Mouse (Mus musculus): ENCODE results near the gene Ifi203.
"Not testable (repeated sequence)": the region's sequence is repeated elsewhere in the genome, so short reads cannot be mapped to it uniquely, and the experiment has no call there.

The Ifi203 gene

DNA sequence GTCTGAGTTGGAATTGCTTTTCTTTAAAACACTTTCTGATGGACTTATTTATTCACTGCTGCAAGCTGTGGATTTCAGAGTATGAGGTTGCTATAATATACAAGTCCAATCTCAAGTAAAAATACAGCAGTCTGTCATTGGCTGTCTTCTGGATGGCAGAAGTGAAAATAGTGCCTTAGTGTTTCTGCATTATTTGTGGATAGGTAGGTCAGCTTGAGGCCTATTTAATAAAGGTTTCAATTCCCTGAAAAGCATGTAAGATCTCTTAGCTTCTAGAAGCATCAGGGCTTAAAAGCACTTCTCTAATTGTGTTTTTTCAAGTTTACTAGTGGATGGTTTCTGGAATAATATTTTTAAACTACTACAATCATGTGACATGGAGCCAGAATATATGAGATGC, 52.7 kb downstream of the Ifi203 start:
- not testable (repeated sequence) for DNase-seq (ENCODE audit: low spot score)

DNA sequence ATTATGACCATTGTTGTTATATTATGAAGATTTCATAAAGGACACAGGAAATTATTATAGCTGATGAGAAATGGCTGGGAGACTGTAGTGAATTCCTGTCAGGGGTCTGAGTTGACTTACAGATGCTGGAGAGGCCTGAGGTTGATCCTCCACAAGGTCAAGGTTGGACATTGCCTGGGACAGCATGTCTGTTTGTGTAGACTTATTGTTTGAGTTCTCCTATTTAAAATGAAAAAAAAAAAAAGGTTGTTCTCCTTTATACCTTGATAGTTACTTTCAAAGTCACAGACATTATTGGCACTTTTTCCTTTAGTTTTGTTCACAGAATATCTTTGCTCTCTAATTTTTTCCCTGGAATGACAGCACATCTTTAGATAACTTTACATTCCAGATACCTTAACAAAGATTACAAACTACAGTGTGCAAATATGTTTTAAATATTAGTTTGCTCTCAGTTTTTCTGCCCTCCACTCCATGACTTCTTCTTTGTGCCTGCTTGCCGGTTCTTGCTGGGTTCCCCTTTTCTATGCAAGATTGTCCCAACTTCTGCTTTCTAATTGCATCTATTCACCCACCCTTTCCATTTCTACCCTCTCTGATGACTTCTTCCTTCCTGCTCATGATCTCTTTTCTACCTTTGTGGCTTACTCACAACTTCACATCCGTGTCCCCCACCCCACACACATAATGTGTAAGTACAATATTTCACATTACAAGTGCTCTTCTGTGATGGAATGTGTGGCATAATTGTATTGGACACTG, 55.3 kb downstream of the Ifi203 start:
- DNase-seq (ENCODE audit: low spot score) = not testable (repeated sequence)

DNA sequence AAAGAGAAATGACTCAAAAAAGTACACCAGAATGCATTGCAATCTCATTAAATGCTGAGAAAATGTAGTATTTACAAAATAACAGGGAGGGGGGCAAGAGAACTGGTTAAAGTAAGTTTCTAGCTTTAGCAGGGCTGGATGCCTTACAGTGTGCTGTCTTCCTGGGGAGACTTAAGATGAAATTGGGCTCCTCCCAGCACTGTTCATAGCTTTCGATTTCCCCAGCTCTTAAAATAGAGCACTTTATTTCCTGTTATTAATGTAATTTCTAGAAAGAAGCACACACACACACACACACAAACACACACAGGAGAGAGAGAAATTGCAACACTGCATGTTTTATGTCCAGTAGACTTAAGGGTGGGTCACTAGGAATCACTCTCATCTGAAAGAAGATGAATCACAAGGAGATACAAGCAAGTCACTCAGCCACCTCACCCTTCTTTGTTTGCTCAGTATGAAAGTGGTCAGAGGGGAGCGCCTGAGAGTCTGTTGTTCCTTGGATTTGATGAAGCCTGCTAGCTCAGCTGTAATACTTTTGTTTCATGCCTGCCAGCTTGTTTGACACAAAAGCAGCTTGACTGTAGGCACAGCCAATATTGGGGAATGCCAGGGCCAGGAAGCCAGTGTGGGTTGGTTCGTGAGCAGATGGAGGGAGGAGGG, 62.3 kb downstream of the Ifi203 start:
- not testable (repeated sequence) for DNase-seq (ENCODE audit: low spot score)

DNA sequence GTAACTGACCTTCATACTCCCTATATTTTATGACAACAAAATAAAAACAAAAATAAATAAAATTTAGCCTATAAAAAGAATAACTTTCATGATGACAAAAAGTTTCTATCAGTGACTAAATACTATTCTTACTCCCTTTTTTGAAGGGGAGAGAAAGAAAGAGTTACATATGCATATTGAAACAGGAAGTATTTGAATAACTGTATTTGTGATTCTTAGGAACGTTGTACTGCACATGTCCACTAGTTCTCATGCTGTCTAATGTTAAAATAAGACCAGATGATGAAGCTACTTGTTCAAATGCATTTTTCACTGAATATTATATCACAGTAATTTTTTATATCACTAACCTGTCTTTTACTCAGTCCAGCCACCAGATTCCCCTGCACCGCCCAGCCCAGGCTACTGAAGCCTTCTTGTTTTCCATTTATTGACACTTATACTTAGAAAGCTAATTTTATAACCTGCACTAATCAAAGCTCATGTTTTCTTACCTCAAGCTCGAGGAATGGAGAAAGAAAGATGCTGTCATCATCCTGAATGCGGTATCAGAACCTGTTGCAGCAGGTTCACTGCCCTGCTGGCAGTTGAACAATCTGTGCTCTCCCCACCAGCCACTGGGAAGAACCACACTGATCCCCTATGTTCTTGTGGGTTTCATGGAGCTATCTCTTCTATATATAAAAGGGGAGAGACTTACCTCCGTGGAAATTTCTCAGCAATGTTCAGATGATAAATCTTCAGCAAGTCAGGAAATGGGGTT, 63.1 kb downstream of the Ifi203 start:
- DNase-seq (ENCODE audit: low spot score) = not testable (repeated sequence)

DNA sequence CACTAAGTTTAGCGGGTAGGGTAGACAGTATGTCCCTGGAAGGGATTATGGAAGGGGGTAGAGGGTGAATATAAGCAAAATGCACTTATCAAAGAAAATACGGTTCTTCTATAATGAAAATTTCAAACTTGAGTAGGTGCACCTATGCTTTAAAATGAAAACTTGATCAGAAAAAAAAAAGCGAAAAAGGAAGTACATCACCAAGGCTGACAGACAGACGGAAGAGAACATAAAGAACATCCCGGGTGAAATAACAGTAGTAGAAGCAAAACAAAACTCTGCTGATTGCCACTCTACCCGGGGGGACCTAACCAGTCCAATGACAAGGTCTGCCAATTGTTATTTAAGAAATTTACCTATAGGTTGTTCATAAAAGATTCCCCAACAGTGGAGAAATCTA, 64.2 kb downstream of the Ifi203 start:
- not testable (repeated sequence) for DNase-seq (ENCODE audit: low spot score)

DNA sequence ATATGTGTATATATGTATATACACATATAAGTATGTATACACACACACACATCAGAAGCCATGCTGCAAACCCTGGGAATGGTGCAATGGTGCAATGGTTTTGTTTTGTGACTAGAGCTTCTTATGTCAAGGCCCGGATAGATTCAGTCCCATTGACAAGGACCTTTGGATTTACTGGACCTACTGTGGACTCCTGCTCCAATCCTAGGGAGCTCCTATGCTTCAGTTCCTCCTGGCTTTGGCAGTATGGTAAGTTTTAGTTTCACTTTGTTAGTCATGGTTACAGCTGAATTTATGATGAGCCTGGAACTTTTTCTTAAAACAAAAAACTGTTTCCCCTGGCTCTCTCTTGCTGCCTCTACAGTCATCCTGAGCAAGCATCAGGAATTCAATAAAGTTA, 65.3 kb downstream of the Ifi203 start:
- DNase-seq (ENCODE audit: low spot score) = not testable (repeated sequence)
